Mouse (Mus musculus): ENCODE measurements around the gene Ctsf. TPM values are rescaled to one million over a fixed set of nuclear protein-coding genes. Genes with fewer than 3 reads are reported as not detected.

Ctsf gene
- polyA plus RNA-seq (2017; shearing (Covaris generic)) = 4.7 TPM

DNA sequence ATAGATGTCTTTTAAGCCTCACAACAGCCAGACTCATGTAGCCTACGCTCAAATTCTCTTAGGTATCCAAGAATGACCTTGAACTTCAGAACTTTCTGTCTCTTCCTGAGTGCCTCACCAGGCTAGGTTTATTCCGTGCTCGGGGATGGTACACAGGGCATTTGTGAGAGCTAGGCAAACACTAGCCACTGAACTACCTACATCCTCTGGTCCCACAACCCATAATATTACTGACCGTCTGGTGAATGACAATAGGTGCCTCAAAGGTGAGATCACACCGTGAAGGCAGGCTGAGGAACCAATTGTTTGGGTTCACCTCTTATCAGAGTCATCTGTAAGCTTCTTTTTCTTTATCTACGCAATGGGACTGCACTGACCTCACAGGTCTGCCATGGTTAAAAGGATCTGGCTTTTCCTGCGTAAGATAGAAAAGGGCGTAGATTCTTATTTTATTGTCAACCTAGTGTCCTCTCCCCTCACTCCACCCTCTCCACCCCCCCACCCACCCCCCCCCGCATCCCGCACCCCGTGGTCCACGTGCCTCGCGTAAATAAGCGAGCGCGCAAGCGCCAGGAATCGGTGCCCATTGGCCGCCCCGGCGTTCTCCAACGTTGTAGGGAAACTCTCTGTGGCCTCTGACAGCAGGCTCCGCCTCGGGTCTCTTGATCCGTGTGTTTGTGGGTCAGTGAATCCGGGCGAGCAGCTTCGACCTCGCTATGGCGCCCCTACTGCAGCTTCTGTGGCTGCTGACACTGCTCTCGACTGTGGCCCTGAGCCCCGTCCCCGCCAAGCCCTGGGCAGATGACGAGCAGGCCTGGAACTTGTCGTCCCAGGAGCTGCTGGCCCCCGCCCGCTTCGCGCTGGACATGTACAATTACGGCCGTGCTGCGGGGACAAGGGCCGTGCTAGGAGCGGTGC is at the start of gene Ctsf:
TSS of gene Ctsf (plus strand) at position 579 of the 918 bp plus-strand sequence.

DNA sequence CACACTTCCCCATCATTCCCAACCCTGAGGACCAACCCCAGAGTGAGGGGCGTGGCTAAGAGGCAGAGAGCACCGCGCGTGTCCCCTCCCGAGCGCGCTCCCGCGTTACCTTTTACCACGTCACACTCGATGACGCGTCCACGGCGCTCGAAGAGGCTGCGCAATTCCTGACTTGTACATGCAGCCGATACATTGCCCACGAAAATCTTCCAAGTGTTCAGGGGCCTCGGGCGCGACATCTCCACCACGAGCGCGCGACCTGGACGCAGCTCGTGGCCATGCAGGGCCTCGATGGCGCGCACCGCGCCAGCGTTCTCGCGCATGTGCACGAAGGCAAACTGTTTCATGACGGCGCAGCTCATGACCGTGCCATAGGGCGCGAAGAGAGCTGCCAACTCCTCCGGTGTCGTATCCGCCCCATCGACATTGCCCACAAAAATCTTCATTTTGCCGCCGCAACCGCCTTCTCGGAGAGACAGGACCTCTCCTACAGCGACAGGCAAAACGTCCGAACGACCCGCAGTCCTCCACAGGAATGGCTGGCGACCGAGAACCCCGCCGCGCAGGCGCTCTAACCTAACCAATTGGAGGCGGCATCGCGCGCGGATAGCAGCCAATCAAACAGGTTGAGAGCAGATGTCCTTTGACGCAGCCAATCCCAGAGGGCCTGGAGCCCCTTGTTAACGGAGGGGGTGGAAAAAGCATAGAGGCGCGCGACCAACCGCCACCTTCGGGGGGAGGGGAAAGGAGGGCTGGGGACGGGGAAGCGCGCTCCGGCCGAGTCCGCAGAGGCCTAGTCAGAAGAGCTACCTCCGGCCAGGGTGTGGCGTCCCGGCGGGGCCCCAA is 43.6 kb upstream of the Ctsf start, which contains the start of the genes Gm21992 and Rbm14:
TSS of gene Gm21992 (minus strand) at position 550 of the 846 bp plus-strand sequence.
TSS of gene Rbm14 (minus strand) at position 572 of the 846 bp plus-strand sequence.

DNA sequence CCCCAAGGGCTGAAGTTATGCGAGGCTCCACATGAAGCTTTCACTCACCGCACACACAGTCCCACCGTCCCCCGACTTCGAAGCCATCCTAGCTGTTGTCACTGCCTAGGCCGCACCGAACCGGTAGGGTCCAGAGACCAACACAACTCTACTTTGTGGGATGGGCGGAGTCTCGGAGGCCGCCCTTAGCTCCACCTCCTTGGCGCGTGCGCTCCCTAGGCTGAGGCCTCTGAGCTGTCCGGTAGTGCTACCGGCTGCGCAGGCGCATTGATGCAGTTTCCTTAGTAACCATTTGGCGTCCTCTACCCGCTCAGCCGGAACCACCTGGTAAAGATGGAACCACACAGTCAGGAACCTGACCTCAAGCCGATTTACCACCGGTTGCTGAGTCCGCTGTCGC is 15.8 kb upstream of the Ctsf start, which contains the start of the genes Ccs and Ccdc87:
TSS of gene Ccs (minus strand) at position 184 of the 400 bp plus-strand sequence.
TSS of gene Ccdc87 (plus strand) at position 218 of the 400 bp plus-strand sequence.

DNA sequence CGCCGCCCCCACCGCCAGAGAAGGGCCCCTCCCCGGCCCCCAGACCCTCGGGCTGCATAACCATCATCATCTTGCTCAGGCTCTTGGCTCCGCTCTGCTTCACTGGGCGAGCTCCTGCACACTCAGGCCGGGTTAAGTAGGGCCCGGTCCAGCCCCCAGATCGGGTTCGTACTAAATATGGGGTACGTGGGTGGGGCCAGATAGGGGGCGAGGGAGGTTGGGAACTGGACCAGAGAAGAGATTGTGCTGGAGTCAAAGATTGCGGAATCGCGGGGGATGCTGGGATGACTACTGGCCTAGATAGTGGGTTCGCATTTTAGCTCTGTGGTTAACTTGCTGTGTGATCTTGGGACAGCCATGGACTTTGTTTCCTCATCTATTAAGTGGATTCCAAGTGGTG is 22.9 kb downstream of the Ctsf start, which contains the start of gene Actn3:
TSS of gene Actn3 (minus strand) at position 125 of the 400 bp plus-strand sequence.

DNA sequence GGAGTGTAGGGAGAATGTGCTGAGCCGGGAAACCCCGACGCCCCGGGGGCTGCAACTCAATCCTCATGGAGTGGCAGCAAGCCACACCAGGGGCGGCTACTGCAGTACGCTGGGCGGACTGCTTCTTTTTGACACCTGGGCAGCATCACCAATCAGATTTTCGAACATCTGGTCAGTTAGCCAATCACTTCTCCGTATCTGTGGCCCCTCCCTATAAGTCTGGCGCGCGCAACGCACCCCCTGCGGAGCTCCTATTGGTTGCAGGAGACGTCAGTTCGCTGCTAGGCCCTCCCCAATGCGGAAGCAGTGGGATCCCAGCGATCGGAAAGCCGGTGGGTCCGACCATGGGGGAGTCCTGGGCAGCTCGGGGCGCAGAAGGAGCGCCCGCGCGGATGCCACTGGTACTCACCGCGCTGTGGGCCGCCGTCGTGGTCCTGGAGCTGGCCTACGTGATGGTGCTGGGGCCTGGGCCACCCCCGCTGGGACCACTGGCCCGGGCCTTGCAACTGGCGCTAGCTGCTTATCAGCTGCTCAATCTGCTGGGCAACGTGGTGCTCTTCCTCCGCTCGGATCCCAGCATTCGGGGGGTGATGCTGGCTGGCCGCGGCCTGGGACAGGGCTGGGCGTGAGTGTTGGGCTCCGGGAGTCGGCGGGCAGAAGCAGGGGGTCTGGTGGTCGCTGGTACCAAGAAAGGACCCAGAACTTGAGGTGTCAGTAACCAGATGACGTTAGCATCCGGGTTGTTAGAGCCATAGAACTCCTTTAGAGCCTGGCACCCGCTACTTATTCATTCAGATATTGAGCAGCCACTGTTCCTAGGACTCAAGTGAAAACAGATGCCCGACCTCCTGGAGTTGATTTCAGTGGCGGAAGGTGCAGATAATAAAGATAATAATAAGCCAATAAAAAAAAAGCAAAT is 23.7 kb downstream of the Ctsf start, which contains the start of gene Zdhhc24:
TSS of gene Zdhhc24 (plus strand) at position 264 of the 919 bp plus-strand sequence.

DNA sequence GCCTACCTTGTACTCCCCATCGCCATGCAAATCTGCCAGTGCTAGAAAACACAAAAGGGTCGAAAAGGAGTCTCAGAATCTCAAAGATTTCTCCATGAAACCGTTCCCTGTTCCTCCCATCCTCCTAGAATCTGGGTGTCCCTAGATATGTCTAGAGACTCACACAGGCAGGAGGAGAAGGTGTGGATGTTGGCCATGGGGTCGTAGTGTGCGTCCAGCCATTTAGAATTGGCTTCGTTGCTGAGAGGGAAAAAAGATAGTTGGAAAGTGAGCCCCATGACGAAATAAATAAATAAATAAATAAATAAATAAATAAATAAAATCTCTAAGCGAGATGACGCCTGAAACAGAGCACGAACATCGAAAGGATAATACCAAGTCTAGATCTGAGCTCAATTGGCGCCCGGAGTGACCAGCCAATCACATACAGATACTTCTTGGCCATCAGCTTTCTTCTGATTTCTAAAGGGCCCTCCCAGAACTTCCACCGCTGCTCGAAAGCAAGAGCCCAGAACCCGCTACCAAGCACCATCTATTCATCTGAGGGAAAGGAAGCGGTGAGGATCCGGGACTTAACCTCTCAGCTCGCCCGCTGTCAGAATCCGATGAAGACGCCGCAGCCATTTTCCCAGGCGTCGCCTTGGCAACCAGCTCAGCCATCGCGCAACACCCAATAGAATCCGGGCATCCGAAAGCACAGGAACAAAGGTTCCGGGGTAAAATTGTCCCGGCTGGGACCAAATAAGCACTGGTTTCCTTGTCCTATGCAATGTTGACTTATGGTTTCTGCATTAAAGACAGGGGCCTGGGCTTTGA is 51.3 kb downstream of the Ctsf start, which contains the start of gene Bbs1:
TSS of gene Bbs1 (minus strand) at position 650 of the 816 bp plus-strand sequence.

Other genes starting within 250 kb of the Ctsf start
- gene Lrfn4, start 239.5 kb upstream of the Ctsf start, polyA plus RNA-seq (2017; shearing (Covaris generic)) = 0.12 TPM
- 51.1 TPM for gene Rce1, start 229.5 kb upstream of the Ctsf start, polyA plus RNA-seq (2017; shearing (Covaris generic))
- not detected for gene Gm960, start 156.5 kb upstream of the Ctsf start, polyA plus RNA-seq (2017; shearing (Covaris generic))
- 0.55 TPM for gene Sptbn2, start 144.0 kb upstream of the Ctsf start, polyA plus RNA-seq (2017; shearing (Covaris generic))
- 52.1 TPM for gene Rbm4b, start 98.6 kb upstream of the Ctsf start, polyA plus RNA-seq (2017; shearing (Covaris generic))
- 58.4 TPM for gene Rbm4, start 61.2 kb upstream of the Ctsf start, polyA plus RNA-seq (2017; shearing (Covaris generic))
- gene Gm21992, start 43.5 kb upstream of the Ctsf start, polyA plus RNA-seq (2017; shearing (Covaris generic)) = 28.0 TPM
- gene Rbm14, start 43.5 kb upstream of the Ctsf start, polyA plus RNA-seq (2017; shearing (Covaris generic)) = 67.0 TPM
- 165 TPM for gene Ccs, start 15.8 kb upstream of the Ctsf start, polyA plus RNA-seq (2017; shearing (Covaris generic))
- gene Ccdc87, start 15.8 kb upstream of the Ctsf start, polyA plus RNA-seq (2017; shearing (Covaris generic)) = 0.09 TPM
- 0.12 TPM for gene Actn3, start 22.8 kb downstream of the Ctsf start, polyA plus RNA-seq (2017; shearing (Covaris generic))
- gene Zdhhc24, start 23.5 kb downstream of the Ctsf start, polyA plus RNA-seq (2017; shearing (Covaris generic)) = 5.9 TPM
- 0.76 TPM for gene Bbs1, start 51.5 kb downstream of the Ctsf start, polyA plus RNA-seq (2017; shearing (Covaris generic))
- gene Dpp3, start 73.2 kb downstream of the Ctsf start, polyA plus RNA-seq (2017; shearing (Covaris generic)) = 136 TPM
- 0.53 TPM for gene Peli3, start 88.0 kb downstream of the Ctsf start, polyA plus RNA-seq (2017; shearing (Covaris generic))
- 80.2 TPM for gene Mrpl11, start 107.0 kb downstream of the Ctsf start, polyA plus RNA-seq (2017; shearing (Covaris generic))
- 1.1 TPM for gene Npas4, start 135.2 kb downstream of the Ctsf start, polyA plus RNA-seq (2017; shearing (Covaris generic))
- 2.7 TPM for gene Slc29a2, start 168.7 kb downstream of the Ctsf start, polyA plus RNA-seq (2017; shearing (Covaris generic))
- 17.2 TPM for gene B4gat1, start 183.7 kb downstream of the Ctsf start, polyA plus RNA-seq (2017; shearing (Covaris generic))
- 1.9 TPM for gene AC124502.3, start 183.8 kb downstream of the Ctsf start, polyA plus RNA-seq (2017; shearing (Covaris generic))
- 109 TPM for gene Brms1, start 186.2 kb downstream of the Ctsf start, polyA plus RNA-seq (2017; shearing (Covaris generic))
- gene Rin1, start 195.4 kb downstream of the Ctsf start, polyA plus RNA-seq (2017; shearing (Covaris generic)) = 0.30 TPM
- gene Cd248, start 212.9 kb downstream of the Ctsf start, polyA plus RNA-seq (2017; shearing (Covaris generic)) = not detected
- gene Tmem151a, start 230.4 kb downstream of the Ctsf start, polyA plus RNA-seq (2017; shearing (Covaris generic)) = not detected
- gene Yif1a, start 233.4 kb downstream of the Ctsf start, polyA plus RNA-seq (2017; shearing (Covaris generic)) = 86.1 TPM
- gene Cnih2, start 243.4 kb downstream of the Ctsf start, polyA plus RNA-seq (2017; shearing (Covaris generic)) = 1.5 TPM

Data from CD4-positive, CD25-positive, alpha-beta regulatory T cell, adult 9 weeks (primary cell).